Comparison of ENCODE assay signal across 8 mouse cellular contexts in the genomic region with DNA sequence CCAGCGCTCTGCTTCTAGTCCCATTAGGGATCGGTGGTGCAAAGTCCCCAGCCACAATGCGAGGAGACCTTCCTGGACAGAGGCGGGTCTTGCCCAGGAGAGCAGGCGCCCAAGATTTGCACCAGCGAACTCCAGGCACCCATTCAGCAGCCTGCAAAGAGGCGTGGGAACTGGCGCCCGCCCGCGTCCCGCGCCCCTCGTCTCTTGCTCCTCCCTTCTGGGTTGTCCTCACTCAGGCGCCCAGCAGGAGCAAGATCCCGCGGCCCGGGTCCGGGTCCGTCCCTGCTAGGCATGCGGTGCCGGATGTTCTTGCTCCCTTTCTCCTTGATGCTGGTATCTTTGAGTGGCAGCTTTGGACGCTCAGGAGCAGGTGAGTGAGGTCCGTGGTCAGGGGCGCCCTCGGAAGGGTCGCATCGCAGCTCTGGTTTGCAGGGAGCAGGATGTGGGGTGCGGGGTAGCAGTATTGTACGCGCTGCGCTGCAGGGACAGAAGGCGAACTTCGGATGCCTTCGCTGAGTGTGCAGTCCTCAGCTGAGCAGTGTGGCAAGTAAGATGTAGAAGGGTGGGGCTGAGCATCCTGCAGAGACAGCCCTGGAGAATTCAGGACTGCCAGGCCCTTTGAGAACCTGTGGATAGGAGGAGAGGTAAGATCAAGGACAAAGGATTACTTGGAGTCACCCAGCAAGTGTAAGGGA. TPM values are rescaled to one million over a fixed set of nuclear protein-coding genes. Genes with fewer than 3 reads are reported as not detected.
DNase-seq lines count a peak whose midpoint lies in the region; ATAC-seq lines count a peak whose summit lies in the region.

A gene (plus strand): TSS at position 292 of the 695 bp plus-strand sequence.

- no peaks in the 10 kb centered on the region for H3K9me3 ChIP-seq in liver, embryonic 11.5 days (ENCODE audit: control insufficient read depth, low read length)
- no peaks in the 10 kb centered on the region for H3K9me3 ChIP-seq in heart, embryonic 16.5 days (replicated peaks; ENCODE audit: control insufficient read depth, low read length)
- H3K9me3 ChIP-seq in midbrain, embryonic 11.5 days (ENCODE audit: control insufficient read depth, low read length), result no peaks in the 10 kb centered on the region
- H3K9me3 ChIP-seq in stomach, embryonic 16.5 days (replicated peaks; ENCODE audit: control insufficient read depth, low read length), result no peaks in the 10 kb centered on the region

- peaks cover 27% of the 10 kb centered on the region for H3K27me3 ChIP-seq in liver, embryonic 11.5 days (replicated peaks; ENCODE audit: control insufficient read depth, insufficient read depth, low read length)
- peaks cover 16% of the 10 kb centered on the region for H3K27me3 ChIP-seq in heart, embryonic 16.5 days (ENCODE audit: control insufficient read depth, insufficient read depth, low read length)
- H3K27me3 ChIP-seq in midbrain, embryonic 11.5 days (ENCODE audit: control insufficient read depth, insufficient read depth, low read length), result peaks cover 7% of the 10 kb centered on the region; the same call in 1 of the 2 replicates
- H3K27me3 ChIP-seq in stomach, embryonic 16.5 days (ENCODE audit: control insufficient read depth, insufficient read depth, low read length), result peaks cover 12% of the 10 kb centered on the region; the same call in 1 of the 2 replicates

- H3K4me2 ChIP-seq in liver, embryonic 11.5 days, result peak within 1 kb of the TSS; percentile 63
- H3K4me2 ChIP-seq in heart, embryonic 16.5 days (ENCODE audit: low read depth, low read length), result peak within 1 kb of the TSS; percentile 80
- peak within 1 kb of the TSS; percentile 72 for H3K4me2 ChIP-seq in midbrain, embryonic 11.5 days
- peak within 1 kb of the TSS; percentile 84 for H3K4me2 ChIP-seq in stomach, embryonic 16.5 days (ENCODE audit: low read depth, low read length)

- peak within 1 kb of the TSS; percentile 39 for H3K4me3 ChIP-seq in liver, embryonic 11.5 days (ENCODE audit: low read depth, low read length)
- H3K4me3 ChIP-seq in heart, embryonic 16.5 days (ENCODE audit: low read length), result peak within 1 kb of the TSS; percentile 50
- peak within 1 kb of the TSS; percentile 38 for H3K4me3 ChIP-seq in midbrain, embryonic 11.5 days (ENCODE audit: low read depth, low read length)
- H3K4me3 ChIP-seq in stomach, embryonic 16.5 days (replicated peaks; ENCODE audit: low read length), result peak within 1 kb of the TSS; percentile 45

- no peak for ATAC-seq in liver, embryonic 11.5 days (replicated peaks; ENCODE audit: low FRiP score)
- ATAC-seq in heart, embryonic 16.5 days (replicated peaks; ENCODE audit: extremely low read depth, insufficient read depth, low FRiP score), result no peak
- peak; percentile 30; the same call in 1 of the 2 replicates for ATAC-seq in midbrain, embryonic 11.5 days (ENCODE audit: low FRiP score)
- peak; percentile 21; the same call in 1 of the 2 replicates for ATAC-seq in stomach, embryonic 16.5 days (ENCODE audit: insufficient read depth, low FRiP score)

- WGBS in liver, embryonic 11.5 days, result 3% methylated on average over 35 of the region's 35 CpGs
- WGBS in heart, embryonic 16.5 days, result under 1% methylated on average over 35 of the region's 35 CpGs
- WGBS in midbrain, embryonic 11.5 days, result under 1% methylated on average over 35 of the region's 35 CpGs
- WGBS in stomach, embryonic 16.5 days, result under 1% methylated on average over 34 of the region's 35 CpGs

- no peak within 1 kb of the TSS for H3K9ac ChIP-seq in liver, embryonic 11.5 days (ENCODE audit: low read depth, low read length)
- peak within 1 kb of the TSS; percentile 28; the same call in 1 of the 2 replicates for H3K9ac ChIP-seq in heart, embryonic 16.5 days (ENCODE audit: low read length)
- H3K9ac ChIP-seq in midbrain, embryonic 11.5 days (ENCODE audit: low read length), result peak within 1 kb of the TSS; percentile 53; the same call in 1 of the 2 replicates
- peak within 1 kb of the TSS; percentile 61 for H3K9ac ChIP-seq in stomach, embryonic 16.5 days (ENCODE audit: low read length)

- no peak within 1 kb of the TSS for H3K27ac ChIP-seq in liver, embryonic 11.5 days (ENCODE audit: low read depth, low read length)
- no peak within 1 kb of the TSS for H3K27ac ChIP-seq in heart, embryonic 16.5 days (ENCODE audit: low read length)
- H3K27ac ChIP-seq in midbrain, embryonic 11.5 days (ENCODE audit: low read depth, low read length), result no peak within 1 kb of the TSS
- no peak within 1 kb of the TSS for H3K27ac ChIP-seq in stomach, embryonic 16.5 days (ENCODE audit: low read length)

- DNase-seq in liver, embryonic 11.5 days (ENCODE audit: low spot score), result peak; percentile 38
- no peak for DNase-seq in liver
- DNase-seq in embryo, embryonic 10 days (ENCODE audit: low spot score), result peak; percentile 39
- peak; percentile 22 to 38 for DNase-seq in kidney, postnatal 25 days
- DNase-seq in midbrain, embryonic 11.5 days (ENCODE audit: low spot score, missing footprints), result peak; percentile 88
- no peak for DNase-seq in layer of hippocampus, adult 9-10 months (ENCODE audit: low spot score)

- no peaks in the 10 kb centered on the region for H3K4me1 ChIP-seq in liver, embryonic 11.5 days (replicated peaks; ENCODE audit: control insufficient read depth, insufficient read depth, low read length)
- H3K4me1 ChIP-seq in heart, embryonic 16.5 days (ENCODE audit: control insufficient read depth, insufficient read depth, low read length), result no peaks in the 10 kb centered on the region; the same call in none of the 2 replicates
- H3K4me1 ChIP-seq in midbrain, embryonic 11.5 days (ENCODE audit: control insufficient read depth, insufficient read depth, low read length), result no peaks in the 10 kb centered on the region
- peaks cover 5% of the 10 kb centered on the region; the same call in 1 of the 2 replicates for H3K4me1 ChIP-seq in stomach, embryonic 16.5 days (ENCODE audit: control insufficient read depth, insufficient read depth, low read length)

- H3K36me3 ChIP-seq in liver, embryonic 11.5 days (ENCODE audit: control insufficient read depth, insufficient read depth, low read length), result no peaks in the 10 kb centered on the region
- no peaks in the 10 kb centered on the region for H3K36me3 ChIP-seq in heart, embryonic 16.5 days (ENCODE audit: control insufficient read depth, insufficient read depth)
- no peaks in the 10 kb centered on the region for H3K36me3 ChIP-seq in midbrain, embryonic 11.5 days (ENCODE audit: control insufficient read depth, insufficient read depth, low read length)
- no peaks in the 10 kb centered on the region for H3K36me3 ChIP-seq in stomach, embryonic 16.5 days (ENCODE audit: control insufficient read depth, insufficient read depth, low read length)

RNA-seq across cellular contexts. Expression of the gene that starts here (rescaled TPM):
- polyA plus RNA-seq in liver, embryonic 11.5 days (2014; fragmentation: Nextera tagmentation; extraction: Ambion mirVana), result 0.03 and 0.05 TPM in 2 replicates
- 0.04 and 0.09 TPM in 2 replicates for polyA plus RNA-seq in heart, embryonic 16.5 days (2015; fragmentation: Nextera tagmentation; extraction: Ambion mirVana)
- polyA plus RNA-seq in midbrain, embryonic 11.5 days (2014; fragmentation: Nextera tagmentation; extraction: Ambion mirVana), result 0.04 TPM in 1 of 2 replicates, not detected in the other
- 0.04 and 0.05 TPM in 2 replicates for polyA plus RNA-seq in stomach, embryonic 16.5 days (2015; fragmentation: Nextera tagmentation; extraction: Ambion mirVana)

Comparison
In these comparisons a context has a peak if more than half of its experiments do, and no peak if none do; other contexts are left out.
1. Peak in DNase-seq, H3K4me3 ChIP-seq and H3K4me2 ChIP-seq in liver, embryonic 11.5 days; RNA of the gene not detected or under 1 TPM.
2. Peak in DNase-seq, ATAC-seq, H3K4me3 ChIP-seq, H3K9ac ChIP-seq and H3K4me2 ChIP-seq in midbrain, embryonic 11.5 days; RNA of the gene not detected or under 1 TPM.
3. Peak in ATAC-seq, H3K4me3 ChIP-seq, H3K9ac ChIP-seq and H3K4me2 ChIP-seq in stomach, embryonic 16.5 days; RNA of the gene not detected or under 1 TPM.
4. DNase-seq: peak in embryo, embryonic 10 days (single experiment) and kidney, postnatal 25 days (2 of 2); none in liver (single experiment) and layer of hippocampus, adult 9-10 months (single experiment).
5. Peak in every context shown above with its lines, with median percentiles within 50 percentile points of each other: H3K4me2 ChIP-seq and H3K4me3 ChIP-seq.